Mouse (Mus musculus): ENCODE results near the gene Lin28b. TPM values are rescaled to one million over a fixed set of nuclear protein-coding genes. Genes with fewer than 3 reads are reported as not detected.

Lin28b gene
- total RNA-seq (2022) = under 1 TPM; 0.17 to 0.31 (median 0.26) TPM

GRCm38 (mm10) chr10:45485761-45486602, at the start of gene Lin28b:
Gene Lin28b, minus strand, starts transcription at chr10:45486395.
- no peak for DNase-seq (ENCODE audit: low spot score)

GRCm38 (mm10) chr10:45511764-45512163, 25.6 kb upstream of the Lin28b start:
- no peak for DNase-seq (ENCODE audit: low spot score)

GRCm38 (mm10) chr10:45510662-45511061, 24.5 kb upstream of the Lin28b start:
- DNase-seq (ENCODE audit: low spot score) = no peak

DNA sequence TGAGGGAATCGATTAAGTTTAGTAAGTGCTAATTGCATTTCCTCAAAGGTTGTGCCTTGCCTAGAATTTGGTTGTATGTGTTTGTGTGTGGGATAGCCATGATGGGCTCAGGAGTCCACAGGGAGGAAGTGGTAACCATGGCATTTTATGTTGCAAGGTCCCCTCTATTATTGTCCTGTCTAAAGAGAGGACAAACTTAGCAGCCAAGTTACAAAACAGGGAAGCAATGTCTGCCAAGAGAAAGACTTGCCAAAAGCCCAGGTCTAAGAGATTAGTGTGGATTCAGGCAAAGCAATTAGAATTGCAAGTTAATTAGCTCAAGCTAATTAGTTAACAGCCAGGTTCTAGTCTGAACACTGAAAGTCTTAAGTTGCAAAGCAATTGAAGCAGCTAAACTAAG, 14.1 kb upstream of the Lin28b start:
- DNase-seq (ENCODE audit: low spot score) = no peak

DNA sequence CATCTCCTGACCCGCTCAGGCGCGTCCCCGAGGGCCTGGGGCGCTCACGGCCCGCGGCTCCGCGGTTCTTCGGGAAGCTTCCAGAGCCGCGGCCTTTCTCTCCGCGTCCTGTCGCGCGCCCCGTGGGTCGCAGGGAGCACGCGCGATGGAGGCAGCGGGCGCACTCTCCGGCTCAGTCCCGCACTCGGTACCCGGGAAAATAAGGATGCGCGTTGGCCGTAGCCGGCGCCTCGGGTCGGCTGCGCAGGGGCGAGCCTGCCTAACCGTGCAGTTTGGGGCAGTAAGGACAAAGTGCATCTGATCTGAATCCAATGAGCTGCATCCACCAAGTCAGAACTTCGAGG, 380 bp upstream of the Lin28b start:
- DNase-seq (ENCODE audit: low spot score) = no peak

- DNase-seq (ENCODE audit: low spot score) = no peak
Observed at GRCm38 (mm10) chr10:45485226-45485760, 902 bp downstream of the Lin28b start.

- DNase-seq (ENCODE audit: low spot score) = no peak
Observed at GRCm38 (mm10) chr10:45483210-45483609, 3.0 kb downstream of the Lin28b start.

DNA sequence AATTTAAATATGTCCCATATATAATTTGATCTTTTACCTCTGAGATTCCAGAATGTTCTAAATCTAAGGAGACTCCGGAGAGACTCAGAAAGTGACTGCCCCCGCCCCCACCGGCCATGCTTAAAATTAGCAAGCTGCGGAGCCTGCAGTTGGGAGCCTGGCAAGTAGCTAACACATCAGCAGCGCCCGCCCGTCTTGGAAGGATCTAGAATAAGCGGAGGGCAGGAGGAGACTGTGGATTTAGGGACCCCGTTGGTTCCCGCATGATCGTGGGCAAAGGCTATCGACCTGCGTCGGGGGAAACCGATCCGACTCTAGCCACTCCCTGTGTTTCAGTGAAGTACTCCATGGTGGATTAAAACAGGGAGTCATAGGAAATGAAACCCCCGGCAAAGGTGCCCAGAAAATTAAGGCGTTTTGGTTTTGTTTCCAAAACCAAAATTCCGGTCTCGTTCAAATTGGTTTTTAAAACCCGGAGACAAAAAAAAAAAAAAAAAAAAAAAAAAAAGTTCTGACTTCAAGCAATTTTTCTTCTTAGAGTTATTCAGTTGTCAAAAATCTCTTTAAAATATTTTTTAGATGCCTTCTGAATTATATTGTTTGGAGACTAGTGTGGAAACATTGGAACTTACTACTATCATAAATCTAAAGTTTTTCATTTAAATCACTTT, 12.4 kb downstream of the Lin28b start:
- no peak for DNase-seq (ENCODE audit: low spot score)

DNA sequence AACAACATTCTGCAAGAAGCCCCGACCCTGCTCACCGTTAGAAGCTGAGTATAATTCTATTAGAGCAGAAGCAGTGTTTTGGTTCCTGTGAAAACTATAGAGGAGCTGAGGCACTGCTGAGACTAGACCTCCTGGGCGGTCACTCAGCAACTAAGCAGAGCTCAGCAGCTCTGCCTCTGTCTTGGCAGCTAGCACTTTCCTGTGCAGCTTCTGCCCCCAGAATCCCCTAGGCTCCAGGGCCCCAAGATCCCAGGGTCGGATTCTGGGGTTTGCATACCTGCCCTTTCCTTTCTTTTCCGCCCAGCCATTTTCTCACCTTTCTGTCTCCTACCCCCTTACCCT, 13.1 kb downstream of the Lin28b start:
- DNase-seq (ENCODE audit: low spot score) = no peak

DNA sequence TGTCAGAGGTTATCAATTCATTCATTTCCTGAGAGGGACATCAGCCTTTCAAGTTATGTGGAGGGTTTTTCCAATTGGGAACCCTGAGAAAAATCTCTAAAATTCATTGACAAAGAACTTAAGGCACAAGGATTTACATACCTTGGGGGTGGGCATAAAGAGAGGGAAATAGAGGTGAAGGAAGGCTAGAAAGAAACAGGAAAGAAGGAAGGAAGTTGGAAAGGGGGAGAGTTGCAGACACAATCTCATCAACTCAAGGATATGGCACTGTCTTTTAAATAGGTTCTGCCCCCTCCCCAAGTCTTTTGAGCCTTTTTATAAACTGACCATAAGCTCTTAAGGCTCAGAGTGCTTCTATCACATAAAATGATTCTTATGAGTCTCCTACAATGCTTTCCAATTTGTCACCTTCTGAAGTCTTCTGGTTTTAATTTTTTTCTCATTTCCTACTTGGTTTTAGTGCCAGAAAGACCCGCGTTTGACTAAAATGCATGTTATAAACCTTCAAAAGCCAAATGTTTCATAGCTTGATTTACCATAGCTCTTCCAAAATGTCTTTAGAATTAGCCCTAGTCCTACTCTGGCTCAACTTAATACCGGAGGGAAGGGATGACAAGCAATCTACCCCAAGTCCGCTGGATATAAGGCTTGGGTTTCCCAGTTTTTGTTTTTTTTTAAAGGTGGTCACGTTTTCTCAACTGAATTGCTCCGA, 13.6 kb downstream of the Lin28b start:
- no peak for DNase-seq (ENCODE audit: low spot score)

- no peak for DNase-seq (ENCODE audit: low spot score)
Observed at GRCm38 (mm10) chr10:45471321-45471720, 14.9 kb downstream of the Lin28b start.

GRCm38 (mm10) chr10:45470079-45470739, 16.0 kb downstream of the Lin28b start:
- DNase-seq (ENCODE audit: low spot score) = no peak

- no peak for DNase-seq (ENCODE audit: low spot score)
Observed at GRCm38 (mm10) chr10:45469027-45469996, 16.9 kb downstream of the Lin28b start.

DNA sequence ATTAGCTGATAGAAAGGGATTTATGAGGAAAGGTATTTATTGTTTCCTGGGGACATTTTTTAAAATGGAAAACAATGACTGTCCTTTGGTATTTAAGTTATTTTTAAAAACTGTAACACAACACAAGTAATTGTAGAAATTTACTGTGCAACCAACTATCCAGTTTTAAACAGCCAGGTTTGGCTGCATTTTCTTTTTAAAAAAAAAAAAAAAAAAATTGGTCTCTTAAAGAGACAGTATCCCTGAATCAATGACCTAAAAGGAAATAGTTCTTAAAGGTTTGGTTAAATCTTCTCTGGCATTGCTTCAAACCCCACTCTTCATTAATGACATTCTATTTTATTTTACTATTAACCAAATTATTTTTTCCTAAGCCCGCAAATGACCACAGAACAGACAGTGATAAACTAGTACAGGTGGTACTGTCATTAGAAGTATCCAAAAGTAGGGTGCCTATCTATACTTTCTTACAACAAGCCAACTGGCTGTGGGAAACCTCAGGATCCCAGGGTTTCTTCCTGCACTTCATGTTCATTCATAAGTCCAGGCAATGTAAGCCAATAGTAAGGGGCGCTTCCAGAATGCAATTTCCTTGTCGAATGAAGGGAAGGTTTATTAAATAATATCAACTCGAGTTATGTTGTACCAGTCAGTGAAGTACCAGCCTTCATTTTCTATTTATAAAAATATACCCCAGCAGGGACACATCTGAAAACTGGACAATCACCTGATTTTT, 17.8 kb downstream of the Lin28b start:
- no peak for DNase-seq (ENCODE audit: low spot score)

DNA sequence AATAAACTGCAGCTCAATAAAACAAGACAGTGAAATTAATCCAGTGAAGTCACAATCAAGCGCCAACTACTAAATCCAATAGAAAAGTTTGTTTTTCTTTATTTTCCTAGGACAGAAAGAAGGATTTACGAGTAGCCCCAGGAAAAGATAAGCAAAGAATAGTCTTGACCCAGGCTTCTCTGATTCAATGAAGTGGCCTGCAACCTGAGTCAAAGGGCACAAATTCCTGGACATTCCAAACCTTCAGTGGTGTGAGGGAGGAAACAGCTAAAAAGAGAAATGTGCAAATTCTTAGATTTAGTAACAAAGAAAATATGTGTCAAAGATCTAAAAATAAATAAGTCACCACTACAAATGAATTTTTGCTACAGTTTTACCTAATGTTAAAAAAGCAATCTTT, 27.6 kb downstream of the Lin28b start:
- no peak for DNase-seq (ENCODE audit: low spot score)

GRCm38 (mm10) chr10:45458074-45458473, 28.1 kb downstream of the Lin28b start:
- DNase-seq (ENCODE audit: low spot score) = no peak

- DNase-seq (ENCODE audit: low spot score) = no peak
Observed at GRCm38 (mm10) chr10:45446625-45447024, 39.6 kb downstream of the Lin28b start.

GRCm38 (mm10) chr10:45446215-45446614, 40.0 kb downstream of the Lin28b start:
- DNase-seq (ENCODE audit: low spot score) = no peak

GRCm38 (mm10) chr10:45422372-45422771, 63.8 kb downstream of the Lin28b start:
- no peak for DNase-seq (ENCODE audit: low spot score)

GRCm38 (mm10) chr10:45412144-45412543, 74.1 kb downstream of the Lin28b start:
- no peak for DNase-seq (ENCODE audit: low spot score)

All from heart, adult 8-10 months (tissue).